Mouse (Mus musculus): ENCODE results near the gene Klhl36. TPM values are rescaled to one million over a fixed set of nuclear protein-coding genes. Genes with fewer than 3 reads are reported as not detected.
A peak's percentile ranks its signal among the peaks of the same experiment; 100 is the strongest.

The Klhl36 gene
- polyA plus RNA-seq, 1 experiment from 2014 or later = 11.2 TPM

GRCm38 (mm10) chr8:119901952-119902351 lies 39.9 kb downstream of the Klhl36 start:
- ATAC-seq (ENCODE audit: insufficient number of reproducible peaks, insufficient read depth, low FRiP score, low read depth) = no peak
- H3K9ac ChIP-seq (replicated peaks; ENCODE audit: low read depth, low read length) = no peak overlapping the region
- 76% methylated on average over 8 of the region's 8 CpGs for WGBS
- H3K36me3 ChIP-seq (ENCODE audit: control insufficient read depth, insufficient read depth, low read length) = no peaks in the 10 kb centered on the region
- no peak overlapping the region for H3K4me2 ChIP-seq (replicated peaks; ENCODE audit: low read depth, low read length)
- H3K4me1 ChIP-seq (ENCODE audit: control insufficient read depth, insufficient read depth, low read length) = no peaks in the 10 kb centered on the region
- H3K27ac ChIP-seq (ENCODE audit: low read length) = no peak overlapping the region
- no peak overlapping the region for H3K4me3 ChIP-seq (ENCODE audit: low read depth, low read length)
- H3K27me3 ChIP-seq (ENCODE audit: control insufficient read depth, insufficient read depth, low read length) = no peaks in the 10 kb centered on the region
- H3K9me3 ChIP-seq (ENCODE audit: control insufficient read depth, low read depth, low read length) = no peaks in the 10 kb centered on the region

GRCm38 (mm10) chr8:119904323-119904911 lies 42.4 kb downstream of the Klhl36 start:
- Histone ChIP-seq H3K27me3 (ENCODE audit: control insufficient read depth, insufficient read depth, low read length) (no peaks in the 10 kb centered on the region), H3K27ac (ENCODE audit: low read length) (no peak overlapping the region), H3K9ac (replicated peaks; ENCODE audit: low read depth, low read length) (no peak overlapping the region), H3K36me3 (ENCODE audit: control insufficient read depth, insufficient read depth, low read length) (no peaks in the 10 kb centered on the region), H3K4me3 (ENCODE audit: low read depth, low read length) (no peak overlapping the region), H3K4me2 (replicated peaks; ENCODE audit: low read depth, low read length) (no peak overlapping the region), H3K4me1 (ENCODE audit: control insufficient read depth, insufficient read depth, low read length) (no peaks in the 10 kb centered on the region), H3K9me3 (ENCODE audit: control insufficient read depth, low read depth, low read length) (no peaks in the 10 kb centered on the region)
- ATAC-seq (ENCODE audit: insufficient number of reproducible peaks, insufficient read depth, low FRiP score, low read depth) = 0 out of 2 replicates have a peak, but pooled peaks have one; percentile 14
- 43% methylated on average over 12 of the region's 12 CpGs for WGBS

- H3K27me3 ChIP-seq (ENCODE audit: control insufficient read depth, insufficient read depth, low read length) = no peaks in the 10 kb centered on the region
- peaks cover 33% of the 10 kb centered on the region for H3K4me1 ChIP-seq (ENCODE audit: control insufficient read depth, insufficient read depth, low read length)
- H3K4me2 ChIP-seq (replicated peaks; ENCODE audit: low read depth, low read length) = peak within 1 kb of the TSS; percentile 87
- H3K9ac ChIP-seq (replicated peaks; ENCODE audit: low read depth, low read length) = peak within 1 kb of the TSS; percentile 81
- no peak for ATAC-seq (ENCODE audit: insufficient number of reproducible peaks, insufficient read depth, low FRiP score, low read depth)
- peak within 1 kb of the TSS; percentile 88 for H3K27ac ChIP-seq (ENCODE audit: low read length)
- 22% methylated on average over 13 of the region's 13 CpGs for WGBS
- peak within 1 kb of the TSS; percentile 77 for H3K4me3 ChIP-seq (ENCODE audit: low read depth, low read length)
- H3K9me3 ChIP-seq (ENCODE audit: control insufficient read depth, low read depth, low read length) = no peaks in the 10 kb centered on the region
- H3K36me3 ChIP-seq (ENCODE audit: control insufficient read depth, insufficient read depth, low read length) = no peaks in the 10 kb centered on the region
Observed at GRCm38 (mm10) chr8:119909944-119910546, 48.0 kb downstream of the Klhl36 start, which contains the start of gene Usp10. Usp10 (plus strand) TSS chr8:119910360.

GRCm38 (mm10) chr8:119910547-119911257 lies 48.6 kb downstream of the Klhl36 start, which contains the start of gene Gm20388:
Gm20388 (plus strand) TSS chr8:119910841.
- WGBS = under 1% methylated on average over 84 of the region's 97 CpGs
- peak; percentile 94 for ATAC-seq (ENCODE audit: insufficient number of reproducible peaks, insufficient read depth, low FRiP score, low read depth)
- Histone ChIP-seq H3K27me3 (ENCODE audit: control insufficient read depth, insufficient read depth, low read length) (no peaks in the 10 kb centered on the region), H3K4me1 (ENCODE audit: control insufficient read depth, insufficient read depth, low read length) (peaks cover 35% of the 10 kb centered on the region), H3K4me2 (replicated peaks; ENCODE audit: low read depth, low read length) (peak within 1 kb of the TSS; percentile 87), H3K27ac (ENCODE audit: low read length) (peak within 1 kb of the TSS; percentile 88), H3K36me3 (ENCODE audit: control insufficient read depth, insufficient read depth, low read length) (no peaks in the 10 kb centered on the region), H3K9me3 (ENCODE audit: control insufficient read depth, low read depth, low read length) (no peaks in the 10 kb centered on the region), H3K4me3 (ENCODE audit: low read depth, low read length) (peak within 1 kb of the TSS; percentile 77), H3K9ac (replicated peaks; ENCODE audit: low read depth, low read length) (peak within 1 kb of the TSS; percentile 81)

GRCm38 (mm10) chr8:119911258-119911962 lies 49.3 kb downstream of the Klhl36 start:
- no peak for ATAC-seq (ENCODE audit: insufficient number of reproducible peaks, insufficient read depth, low FRiP score, low read depth)
- Histone ChIP-seq H3K36me3 (ENCODE audit: control insufficient read depth, insufficient read depth, low read length) (no peaks in the 10 kb centered on the region), H3K4me3 (ENCODE audit: low read depth, low read length) (peak overlapping the region; percentile 77), H3K4me1 (ENCODE audit: control insufficient read depth, insufficient read depth, low read length) (peaks cover 35% of the 10 kb centered on the region), H3K9ac (replicated peaks; ENCODE audit: low read depth, low read length) (peak overlapping the region; percentile 81), H3K27ac (ENCODE audit: low read length) (peak overlapping the region; percentile 88), H3K9me3 (ENCODE audit: control insufficient read depth, low read depth, low read length) (no peaks in the 10 kb centered on the region), H3K27me3 (ENCODE audit: control insufficient read depth, insufficient read depth, low read length) (no peaks in the 10 kb centered on the region), H3K4me2 (replicated peaks; ENCODE audit: low read depth, low read length) (peak overlapping the region; percentile 87)
- WGBS = under 1% methylated on average over 30 of the region's 30 CpGs

- Histone ChIP-seq H3K9ac (replicated peaks; ENCODE audit: low read depth, low read length) (no peak overlapping the region), H3K4me2 (replicated peaks; ENCODE audit: low read depth, low read length) (peak overlapping the region; percentile 87), H3K27me3 (ENCODE audit: control insufficient read depth, insufficient read depth, low read length) (no peaks in the 10 kb centered on the region), H3K36me3 (ENCODE audit: control insufficient read depth, insufficient read depth, low read length) (no peaks in the 10 kb centered on the region), H3K4me3 (ENCODE audit: low read depth, low read length) (peak overlapping the region; percentile 77; the same call in 1 of the 2 replicates), H3K9me3 (ENCODE audit: control insufficient read depth, low read depth, low read length) (no peaks in the 10 kb centered on the region), H3K27ac (ENCODE audit: low read length) (no peak overlapping the region), H3K4me1 (ENCODE audit: control insufficient read depth, insufficient read depth, low read length) (peaks cover 41% of the 10 kb centered on the region)
- WGBS = 33% methylated on average over 6 of the region's 6 CpGs
- ATAC-seq (ENCODE audit: insufficient number of reproducible peaks, insufficient read depth, low FRiP score, low read depth) = no peak
Observed at GRCm38 (mm10) chr8:119912643-119913042, 50.6 kb downstream of the Klhl36 start.

- Histone ChIP-seq H3K9ac (replicated peaks; ENCODE audit: low read depth, low read length) (no peak overlapping the region), H3K4me3 (ENCODE audit: low read depth, low read length) (no peak overlapping the region), H3K4me1 (ENCODE audit: control insufficient read depth, insufficient read depth, low read length) (peaks cover 43% of the 10 kb centered on the region), H3K27me3 (ENCODE audit: control insufficient read depth, insufficient read depth, low read length) (no peaks in the 10 kb centered on the region), H3K9me3 (ENCODE audit: control insufficient read depth, low read depth, low read length) (no peaks in the 10 kb centered on the region), H3K4me2 (replicated peaks; ENCODE audit: low read depth, low read length) (peak overlapping the region; percentile 87; the same call in 1 of the 2 replicates), H3K27ac (ENCODE audit: low read length) (no peak overlapping the region), H3K36me3 (ENCODE audit: control insufficient read depth, insufficient read depth, low read length) (no peaks in the 10 kb centered on the region)
- ATAC-seq (ENCODE audit: insufficient number of reproducible peaks, insufficient read depth, low FRiP score, low read depth) = no peak
- 60% methylated on average over 3 of the region's 3 CpGs for WGBS
Observed at GRCm38 (mm10) chr8:119913181-119913580, 51.1 kb downstream of the Klhl36 start.

GRCm38 (mm10) chr8:119914161-119914560 lies 52.1 kb downstream of the Klhl36 start:
- no peak overlapping the region for H3K4me3 ChIP-seq (ENCODE audit: low read depth, low read length)
- H3K9me3 ChIP-seq (ENCODE audit: control insufficient read depth, low read depth, low read length) = no peaks in the 10 kb centered on the region
- H3K4me2 ChIP-seq (replicated peaks; ENCODE audit: low read depth, low read length) = no peak overlapping the region
- no peak for ATAC-seq (ENCODE audit: insufficient number of reproducible peaks, insufficient read depth, low FRiP score, low read depth)
- H3K4me1 ChIP-seq (ENCODE audit: control insufficient read depth, insufficient read depth, low read length) = peaks cover 43% of the 10 kb centered on the region
- 33% methylated on average over 2 of the region's 2 CpGs for WGBS
- H3K36me3 ChIP-seq (ENCODE audit: control insufficient read depth, insufficient read depth, low read length) = no peaks in the 10 kb centered on the region
- H3K27me3 ChIP-seq (ENCODE audit: control insufficient read depth, insufficient read depth, low read length) = no peaks in the 10 kb centered on the region
- H3K27ac ChIP-seq (ENCODE audit: low read length) = no peak overlapping the region
- H3K9ac ChIP-seq (replicated peaks; ENCODE audit: low read depth, low read length) = no peak overlapping the region
